Mouse (Mus musculus) gastrocnemius, postnatal 14 days (tissue): ENCODE measurements at regions not wholly inside any gene's neighbourhood (a gene's known extent, or its start where the extent isn't known, plus 50 kb on each side); places are given as distances from the start of the nearest gene placed in this dataset.

Experiments
- DNase-seq: peaks from one replicate; pipeline ENCODE4 v3.0.0; 2021; ENCODE audit warnings: mixed read lengths
- intact Hi-C: fragments of 180-260 bp; cut with DNase I; formaldehyde crosslinking; loops from one replicate; pipeline ENCODE4 v1.15.1; 2025; ENCODE audit warnings: low total_unique reads

DNA sequence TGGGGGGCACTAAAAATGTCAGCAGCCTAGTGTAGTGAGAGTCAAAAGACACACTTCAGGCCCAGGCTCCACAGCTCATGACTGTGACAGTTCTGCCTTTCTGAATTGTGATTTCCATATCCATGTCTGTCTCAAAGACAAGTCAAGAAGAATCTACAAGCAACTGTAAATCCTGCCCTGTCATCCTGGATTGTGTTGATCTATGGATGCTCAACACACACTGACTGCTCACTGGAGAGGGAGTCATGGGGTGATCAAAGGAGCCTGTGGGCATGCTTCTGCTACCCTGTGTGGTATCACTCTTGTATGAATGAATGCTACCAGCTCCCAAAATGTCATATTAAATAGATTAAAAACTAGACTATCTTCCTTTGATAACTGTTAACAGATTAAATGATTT is 186.4 kb upstream of the Meis1 start:
- intact Hi-C loops: no loop called here

DNA sequence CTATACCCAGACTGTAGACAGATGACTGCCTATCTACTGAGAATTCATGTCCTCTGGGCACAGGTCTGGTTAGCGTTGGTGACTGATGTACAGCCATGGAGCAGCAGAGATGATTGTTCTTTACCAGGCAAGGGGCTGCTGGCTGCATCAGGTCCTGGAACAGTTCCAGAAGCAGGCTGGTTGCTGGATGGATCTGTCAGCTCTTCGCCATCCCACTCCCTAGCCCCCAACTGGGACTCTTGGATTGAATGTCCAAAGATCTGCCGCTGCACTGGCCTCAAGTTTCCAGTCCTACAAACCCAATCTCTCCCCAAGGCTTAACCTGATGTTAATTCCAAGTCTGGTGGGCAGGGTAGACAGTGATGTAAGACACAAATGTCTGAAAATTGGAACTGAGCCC is 200.7 kb upstream of the Meis1 start:
- intact Hi-C loops: no loop called here
- no peak for DNase-seq

More for the DNA sequence above, 186.4 kb upstream of the Meis1 start:
- DNase-seq: no peak

DNA sequence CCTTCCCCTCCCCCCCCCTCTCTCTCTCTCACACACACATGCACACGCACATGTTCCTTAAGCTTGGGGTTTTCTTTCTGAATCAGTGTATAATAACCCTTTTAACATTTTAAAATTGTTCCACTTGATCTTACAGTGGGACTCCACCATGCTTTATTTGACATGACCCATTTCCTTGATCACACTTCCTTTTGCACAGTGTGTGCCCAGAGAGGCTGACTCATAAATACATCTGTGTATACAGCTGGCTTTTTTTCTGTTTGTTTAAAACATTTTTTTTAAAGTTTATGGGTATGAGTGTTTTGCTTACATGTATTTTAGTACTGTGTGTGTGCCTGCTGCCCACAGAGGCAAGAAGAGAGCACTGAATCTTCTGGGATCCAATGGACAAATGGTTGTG is 202.7 kb upstream of the Meis1 start:
- DNase-seq: no peak
- intact Hi-C loops: no loop called here

DNA sequence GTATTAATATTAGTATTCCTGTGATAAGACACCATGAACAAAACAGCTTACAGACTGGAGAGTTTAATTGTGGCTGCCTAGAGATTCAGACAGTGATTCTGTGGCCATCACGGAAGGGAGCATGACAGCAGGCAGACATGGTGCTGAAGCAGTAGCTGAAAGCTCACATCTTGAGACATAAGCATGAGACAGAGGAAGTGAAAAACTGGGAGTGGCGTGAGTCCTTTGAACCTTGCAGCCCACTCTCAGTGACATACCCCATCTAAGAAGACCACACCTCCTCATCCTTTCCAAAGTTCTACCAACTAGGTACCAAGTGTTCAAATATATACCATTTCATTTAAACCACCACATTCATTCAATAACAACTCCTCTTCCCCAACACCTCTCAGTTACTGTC is 208.0 kb upstream of the Meis1 start:
- intact Hi-C loops: no loop called here

DNA sequence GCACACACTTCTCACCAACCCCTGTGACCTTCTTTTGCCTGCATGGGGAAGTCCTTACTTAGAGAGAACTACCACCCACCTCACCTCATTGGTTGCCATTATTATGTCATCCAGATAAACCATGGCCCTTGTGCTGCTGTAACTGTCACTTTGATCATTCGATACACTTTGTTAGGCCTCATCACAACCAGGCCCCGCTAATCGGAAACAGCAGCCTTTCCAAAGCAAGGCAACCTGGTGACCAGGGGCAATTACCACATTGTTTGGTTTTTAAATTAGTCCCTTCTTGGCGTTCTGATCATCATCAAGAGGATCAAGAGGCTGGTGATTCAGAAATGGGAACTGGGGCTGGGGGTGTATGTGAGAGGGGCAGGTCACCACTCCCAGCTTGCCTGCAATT is 208.9 kb upstream of the Meis1 start:
- intact Hi-C loops: no loop called here
- no peak for DNase-seq

More for the DNA sequence above, 208.0 kb upstream of the Meis1 start:
- no peak for DNase-seq

GRCm38 (mm10) chr11:19246390-19247114 is 227.8 kb upstream of the Meis1 start:
- no peak for DNase-seq

DNA sequence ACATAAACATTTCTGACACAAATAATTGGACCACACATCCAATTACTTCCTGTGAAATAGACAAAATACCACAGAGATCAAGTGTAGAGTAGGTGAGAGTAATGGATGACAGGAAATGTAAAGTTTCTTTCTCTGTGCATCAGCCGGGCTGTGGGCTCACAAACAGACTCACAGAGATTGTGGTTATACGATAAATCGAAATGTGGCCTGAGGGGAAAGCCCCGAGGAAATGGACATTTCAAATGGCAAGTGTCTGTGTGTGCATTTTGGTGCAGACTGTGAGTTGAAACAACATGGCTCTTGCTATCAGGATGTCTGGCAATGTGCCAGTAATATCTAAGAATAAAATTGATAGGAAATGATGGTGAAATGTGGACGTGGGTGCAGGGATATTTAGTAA is 234.8 kb upstream of the Meis1 start:
- intact Hi-C loops: no loop called here
- DNase-seq: no peak

More at GRCm38 (mm10) chr11:19246390-19247114, 227.8 kb upstream of the Meis1 start:
- intact Hi-C loops: no loop called here

GRCm38 (mm10) chr11:19254183-19254582 is 235.4 kb upstream of the Meis1 start:
- no peak for DNase-seq

DNA sequence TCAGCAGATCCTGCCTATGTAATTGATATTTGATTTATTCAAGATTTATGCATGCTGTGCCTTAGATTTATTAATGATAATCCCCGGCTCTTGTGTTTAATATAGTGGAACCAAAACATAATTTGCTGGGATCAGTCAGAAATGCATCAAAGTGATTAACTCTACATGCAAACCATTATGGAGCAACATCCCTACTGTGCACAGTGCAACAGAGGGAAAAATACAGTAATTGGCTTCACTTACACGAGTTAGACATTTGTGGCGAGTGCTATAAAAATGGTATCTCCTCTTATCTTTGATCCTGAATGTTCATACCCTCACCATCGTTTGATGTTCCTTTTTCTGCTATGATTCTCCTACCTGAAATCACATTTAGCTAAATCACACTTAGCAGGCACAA is 238.8 kb upstream of the Meis1 start:
- no peak for DNase-seq
- intact Hi-C loops: no loop called here

More at GRCm38 (mm10) chr11:19254183-19254582, 235.4 kb upstream of the Meis1 start:
- intact Hi-C loops: no loop called here

- no peak for DNase-seq
- intact Hi-C loops: no loop called here
Observed at GRCm38 (mm10) chr11:19262832-19263231, 244.0 kb upstream of the Meis1 start.

- no peak for DNase-seq
- intact Hi-C loops: no loop called here
Observed at GRCm38 (mm10) chr11:19264798-19265671, 246.2 kb upstream of the Meis1 start.

DNA sequence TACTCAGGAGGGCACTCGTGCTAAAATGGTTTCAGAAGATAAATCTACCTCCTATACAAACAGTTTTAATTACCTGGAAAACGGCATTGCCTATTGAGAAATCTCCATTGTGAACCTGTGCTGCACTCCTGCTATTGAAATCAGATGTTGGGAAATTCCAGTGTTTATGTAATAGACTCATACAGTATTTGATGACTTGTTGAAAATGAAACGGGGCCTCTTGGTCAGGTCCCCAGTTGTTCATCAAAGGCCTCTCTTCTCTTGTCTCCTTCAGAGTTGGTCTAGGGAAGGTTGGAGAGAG is 246.8 kb upstream of the Meis1 start:
- no peak for DNase-seq
- intact Hi-C loops: no loop called here

GRCm38 (mm10) chr11:19290971-19291370 is 272.2 kb upstream of the Meis1 start:
- no peak for DNase-seq
- intact Hi-C loops: no loop called here

- intact Hi-C loops: no loop called here
- DNase-seq: no peak
Observed at GRCm38 (mm10) chr11:19299411-19299810, 280.6 kb upstream of the Meis1 start.

GRCm38 (mm10) chr11:19306687-19307086 is 287.9 kb upstream of the Meis1 start:
- intact Hi-C loops: no loop called here
- DNase-seq: no peak

GRCm38 (mm10) chr11:19330685-19331239 is 312.0 kb upstream of the Meis1 start:
- DNase-seq: no peak
- intact Hi-C loops: no loop called here

- intact Hi-C loops: no loop called here
- DNase-seq: no peak
Observed at GRCm38 (mm10) chr11:19332274-19332673, 313.5 kb upstream of the Meis1 start.

DNA sequence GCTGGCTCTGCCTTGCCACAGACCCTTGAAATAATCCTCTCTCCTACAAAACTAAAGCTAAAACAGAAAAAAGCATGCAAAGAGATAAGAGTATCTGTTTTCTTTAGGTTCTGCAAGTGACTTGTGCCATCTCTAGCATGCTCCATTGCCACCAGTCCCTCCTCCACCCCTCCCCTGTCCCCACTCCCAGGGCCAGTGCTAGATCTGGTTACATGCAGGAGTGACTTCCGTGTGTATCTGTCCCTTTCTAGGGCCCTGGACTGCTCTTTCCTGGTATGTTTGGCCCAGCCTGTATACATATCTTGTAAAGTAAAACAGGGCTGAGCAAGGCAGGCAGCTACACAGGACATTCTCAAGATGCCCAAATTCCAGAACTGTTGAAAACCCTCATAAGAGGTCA is 313.9 kb upstream of the Meis1 start:
- intact Hi-C loops: no loop called here
- no peak for DNase-seq

DNA sequence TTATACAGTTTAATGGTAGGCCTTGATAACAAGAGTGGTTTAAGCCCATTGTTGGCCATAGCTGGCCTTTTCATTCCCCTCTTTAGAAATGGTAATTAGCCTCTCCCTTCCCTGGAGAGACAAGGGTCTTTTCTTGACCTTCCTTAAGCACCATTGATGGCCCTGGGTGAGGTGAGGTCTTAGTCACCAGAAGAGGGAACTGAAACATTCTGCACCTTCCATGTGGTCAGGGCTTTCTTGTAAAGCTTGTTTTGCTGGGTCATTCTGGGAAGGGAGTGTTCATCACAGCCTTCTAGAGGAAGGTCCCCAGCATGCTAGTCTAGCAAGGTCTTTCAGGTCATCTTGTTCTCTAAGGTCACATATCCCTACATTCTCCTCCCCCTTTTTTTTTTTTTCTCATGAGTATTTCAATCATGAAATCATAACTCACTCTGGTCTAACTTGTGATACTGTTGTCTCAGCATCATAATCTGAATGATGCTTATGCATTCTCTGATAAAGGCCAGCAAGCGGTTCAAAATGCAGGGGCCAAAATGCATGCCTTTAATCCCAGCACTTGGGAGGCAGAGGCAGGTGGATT is 315.2 kb upstream of the Meis1 start:
- intact Hi-C loops: no loop called here
- DNase-seq: no peak

GRCm38 (mm10) chr11:19335384-19335783 is 316.6 kb upstream of the Meis1 start:
- intact Hi-C loops: no loop called here
- no peak for DNase-seq
